Mouse (Mus musculus): ENCODE data around the gene Tmem179b. TPM values are rescaled to one million over a fixed set of nuclear protein-coding genes. Genes with fewer than 3 reads are reported as not detected.

Tmem179b gene
- polyA plus RNA-seq, 1 experiment = 88.4 TPM

DNA sequence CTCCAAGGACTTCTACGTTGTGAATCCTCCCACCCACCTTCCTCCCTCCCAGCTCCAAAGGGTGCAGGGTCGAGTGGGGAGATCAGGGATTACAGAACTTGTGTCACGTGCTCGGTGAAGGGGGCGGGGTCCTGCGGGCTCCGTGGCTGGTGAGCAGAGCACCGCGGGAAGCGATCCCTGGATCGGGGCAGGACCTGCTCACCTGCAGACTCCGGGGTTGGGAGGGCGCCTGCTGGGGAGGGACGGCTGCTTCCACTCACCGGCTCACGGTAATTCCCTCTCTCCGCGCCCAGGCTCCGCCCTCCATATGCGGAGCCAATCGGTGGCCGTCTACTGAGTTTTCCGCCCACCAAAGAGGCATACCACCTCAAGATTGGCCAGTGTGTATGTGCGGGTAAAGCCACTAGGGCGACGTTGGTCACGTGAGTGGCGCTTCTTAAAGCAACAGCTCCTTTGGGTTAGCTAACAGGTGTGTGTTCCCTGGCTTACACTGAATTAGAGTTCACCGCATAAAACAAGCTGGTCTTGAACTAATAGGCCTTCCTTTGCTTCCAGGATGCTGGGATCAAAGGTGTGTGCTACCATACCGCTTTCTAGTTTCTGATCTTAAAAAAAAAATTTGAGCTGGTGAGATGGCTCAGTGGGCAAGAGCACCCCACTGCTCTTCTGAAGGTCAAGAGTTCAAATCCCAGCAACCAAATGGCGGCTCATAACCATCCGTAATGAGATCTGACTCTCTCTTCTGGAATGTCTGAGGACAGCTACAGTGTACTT lies 11.9 kb upstream of the Tmem179b start, which contains the start of gene Taf6l:
TSS of gene Taf6l (minus strand) at position 410 of the 774 bp plus-strand sequence.
- DNase-seq (ENCODE audit: low spot score) = peak; percentile 79

- no peak for DNase-seq (ENCODE audit: low spot score)
Measured at GRCm38 (mm10) chr19:8774951-8775421, 719 bp upstream of the Tmem179b start.

DNA sequence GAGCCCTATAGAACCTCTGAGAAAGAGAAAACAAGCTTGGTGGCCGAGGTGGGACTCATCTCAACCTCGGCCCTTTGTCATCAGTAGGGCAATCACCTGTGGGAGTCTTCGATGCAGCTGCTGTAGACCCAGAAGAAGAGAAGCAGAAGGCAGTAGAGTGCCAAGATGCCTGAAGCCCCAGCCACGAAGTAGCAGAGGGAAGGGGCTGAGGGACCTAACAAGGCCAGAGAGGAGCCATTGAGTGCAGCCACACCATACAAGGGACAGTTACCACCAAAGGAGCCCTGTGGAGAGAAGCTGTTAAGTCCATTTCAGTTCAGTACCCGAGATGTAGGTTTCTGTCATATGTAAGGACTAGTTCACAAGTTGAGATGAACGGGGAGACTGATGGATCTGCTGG lies 858 bp downstream of the Tmem179b start:
- DNase-seq (ENCODE audit: low spot score) = no peak

DNA sequence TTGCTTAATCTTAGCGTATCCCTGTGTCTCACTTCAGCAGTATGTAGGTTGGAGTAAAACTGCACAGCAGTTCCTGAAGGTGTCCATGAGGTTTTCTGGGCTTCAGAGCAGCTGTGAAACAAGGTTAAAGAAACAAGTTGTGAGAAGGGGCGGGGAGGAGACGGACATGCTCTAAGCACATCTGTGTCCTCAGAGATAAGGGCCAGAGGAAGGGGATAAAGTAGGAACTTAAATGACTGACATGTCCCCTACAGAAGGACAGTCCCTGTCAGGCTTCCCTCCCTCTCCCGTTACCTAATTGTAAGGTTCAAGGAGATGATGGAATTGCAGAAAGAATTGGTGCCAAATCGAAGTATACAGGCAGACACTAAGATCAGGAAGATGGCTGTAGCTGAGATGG lies 1.3 kb downstream of the Tmem179b start:
- no peak for DNase-seq (ENCODE audit: low spot score)

DNA sequence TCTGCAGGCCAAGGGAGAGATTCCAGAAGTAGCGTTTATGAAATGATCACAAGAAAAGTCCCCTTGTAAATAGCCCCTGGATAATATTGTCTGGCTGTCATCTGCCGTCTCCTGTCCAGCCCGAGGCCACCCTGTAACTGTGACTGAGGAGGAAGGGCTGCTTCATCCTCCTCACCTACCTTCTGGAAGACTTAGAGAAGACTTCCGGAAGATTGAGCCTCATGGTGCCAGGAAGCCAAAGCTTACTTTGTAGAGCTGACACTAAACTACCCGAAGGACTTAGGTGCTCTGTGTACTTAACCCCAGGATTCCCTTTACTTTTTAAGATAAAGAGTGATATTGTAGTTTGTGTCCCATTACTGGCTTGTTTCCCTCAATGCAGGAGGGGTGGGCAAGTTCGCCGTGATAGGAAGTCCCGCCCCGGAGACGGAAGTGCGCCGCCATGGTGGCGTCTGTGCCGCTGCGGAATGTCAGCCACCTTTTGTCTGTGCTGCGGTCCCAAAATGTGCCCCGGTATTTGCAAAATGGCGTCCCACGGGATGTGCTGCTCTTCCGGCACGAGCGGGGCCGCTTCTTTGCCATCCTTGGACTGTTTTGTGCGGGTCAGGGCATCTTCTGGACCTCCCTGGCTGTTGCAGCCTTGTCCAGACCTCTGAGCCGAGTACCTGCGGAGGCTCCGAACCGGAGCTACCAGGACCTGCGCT lies 3.5 kb downstream of the Tmem179b start, which contains the start of gene Tmem223:
TSS of gene Tmem223 (plus strand) at position 430 of the 704 bp plus-strand sequence.
- peak; percentile 65 for DNase-seq (ENCODE audit: low spot score)

GRCm38 (mm10) chr19:8765562-8765961 lies 8.7 kb downstream of the Tmem179b start:
- DNase-seq (ENCODE audit: low spot score) = no peak

GRCm38 (mm10) chr19:8763276-8763675 lies 11.0 kb downstream of the Tmem179b start:
- DNase-seq (ENCODE audit: low spot score) = no peak

DNA sequence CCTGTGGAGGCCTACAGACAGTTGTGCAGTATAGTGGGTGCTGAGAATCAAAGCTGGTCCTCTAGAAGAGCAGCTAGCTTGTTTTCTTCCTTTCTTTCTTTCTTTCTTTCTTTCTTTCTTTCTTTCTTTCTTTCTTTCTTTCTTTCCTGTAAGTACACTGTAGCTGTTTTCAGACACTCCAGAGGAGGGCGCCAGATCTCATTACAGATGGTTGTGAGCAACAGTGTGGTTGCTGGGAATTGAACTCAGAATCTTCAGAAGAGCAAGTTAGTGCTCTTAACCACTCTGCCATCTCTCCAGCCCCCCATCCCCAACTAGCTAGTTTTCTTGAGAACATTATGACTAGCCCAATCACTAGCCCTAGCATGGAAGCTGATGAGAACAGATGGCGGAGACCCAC lies 13.5 kb downstream of the Tmem179b start:
- DNase-seq (ENCODE audit: low spot score) = no peak

- DNase-seq (ENCODE audit: low spot score) = no peak
Measured at GRCm38 (mm10) chr19:8758899-8759298, 15.4 kb downstream of the Tmem179b start.

DNA sequence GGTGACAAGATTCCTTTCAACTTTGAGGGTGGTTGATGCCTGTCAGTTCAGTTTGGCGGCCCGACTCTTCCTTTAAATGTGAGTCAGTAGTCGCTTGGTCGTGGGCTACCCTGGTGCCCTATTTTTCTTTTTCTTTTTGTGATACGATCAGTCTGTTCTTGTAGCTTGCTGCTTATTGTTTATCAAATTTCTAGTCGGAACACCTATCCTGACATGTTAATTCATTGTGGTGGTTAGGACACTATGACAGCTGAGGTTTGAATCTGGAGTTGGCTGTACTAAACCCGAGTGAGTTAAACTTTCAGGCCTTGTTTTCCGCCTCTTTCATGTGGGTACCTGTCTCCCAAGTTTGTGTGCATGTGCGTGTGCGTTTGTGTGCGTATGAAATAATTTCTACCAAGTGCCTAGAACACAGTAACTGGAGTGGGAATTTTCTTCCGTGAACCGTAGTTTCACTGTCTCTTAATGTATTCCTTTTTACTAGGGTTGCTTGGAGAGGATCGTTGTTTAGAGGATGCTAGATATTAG lies 16.7 kb downstream of the Tmem179b start:
- no peak for DNase-seq (ENCODE audit: low spot score)

GRCm38 (mm10) chr19:8756635-8757387 lies 17.5 kb downstream of the Tmem179b start, which contains the start of gene Nxf1:
Gene Nxf1, plus strand, starts transcription at chr19:8757073.
- DNase-seq (ENCODE audit: low spot score) = peak; percentile 91

DNA sequence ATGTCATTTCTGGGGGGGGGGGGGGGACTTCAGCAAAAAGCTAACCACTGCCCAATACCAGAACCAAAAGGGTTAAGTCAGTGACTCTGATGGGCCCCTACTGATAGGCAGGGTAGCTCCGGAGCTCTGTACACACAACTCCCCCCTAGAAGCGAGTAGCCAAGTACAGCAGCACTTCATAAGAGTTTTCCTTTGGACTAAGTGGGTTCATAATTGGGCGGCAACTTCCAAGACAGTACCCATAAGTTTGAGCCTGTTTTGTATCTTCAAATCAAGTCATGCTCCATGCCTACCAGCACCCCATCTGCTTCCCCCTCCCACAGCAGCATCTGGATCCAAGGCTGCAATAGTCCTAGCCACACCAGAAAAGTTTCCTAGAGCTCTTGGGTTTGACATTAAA lies 18.6 kb downstream of the Tmem179b start:
- no peak for DNase-seq (ENCODE audit: low spot score)

GRCm38 (mm10) chr19:8747368-8747767 lies 26.9 kb downstream of the Tmem179b start:
- DNase-seq (ENCODE audit: low spot score) = no peak

DNA sequence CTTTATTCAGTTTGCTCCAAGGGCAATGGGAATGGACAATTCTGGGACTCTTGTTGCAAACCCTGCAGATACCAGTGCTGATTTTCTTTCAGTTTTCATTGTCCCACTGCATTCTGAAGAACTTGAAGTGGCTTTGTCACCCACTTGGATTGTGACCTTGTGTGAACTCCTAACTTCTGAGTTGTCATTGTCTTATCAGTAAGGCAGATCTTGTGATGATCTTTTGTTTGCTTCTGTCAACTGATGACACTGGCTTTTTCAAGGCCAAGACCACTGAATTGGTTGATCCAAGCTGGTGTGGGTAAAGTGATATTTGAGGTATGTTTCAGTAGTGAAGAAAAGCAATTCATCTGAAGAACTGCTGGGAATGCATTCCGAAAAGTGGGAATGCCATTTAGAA lies 28.9 kb downstream of the Tmem179b start:
- no peak for DNase-seq (ENCODE audit: low spot score)

DNA sequence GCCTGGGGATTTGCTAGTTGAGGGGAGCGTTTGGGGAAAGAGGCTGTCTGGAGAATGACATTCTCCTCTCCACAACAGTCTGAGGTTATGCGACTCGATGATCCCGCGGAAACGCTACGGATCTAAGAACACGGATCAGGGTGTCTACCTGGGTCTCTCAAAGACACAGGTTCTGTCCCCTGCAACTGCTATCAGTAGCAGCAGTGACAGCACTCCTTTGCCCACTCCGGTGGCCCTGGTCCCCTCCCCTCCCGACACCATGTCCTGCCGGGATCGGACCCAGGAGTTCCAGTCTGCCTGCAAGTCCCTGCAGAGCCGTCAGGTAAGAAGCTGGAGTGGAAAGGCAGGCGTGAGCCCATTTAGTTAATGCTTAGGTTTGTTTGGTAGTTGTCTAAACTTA lies 32.1 kb downstream of the Tmem179b start:
- no peak for DNase-seq (ENCODE audit: low spot score)

DNA sequence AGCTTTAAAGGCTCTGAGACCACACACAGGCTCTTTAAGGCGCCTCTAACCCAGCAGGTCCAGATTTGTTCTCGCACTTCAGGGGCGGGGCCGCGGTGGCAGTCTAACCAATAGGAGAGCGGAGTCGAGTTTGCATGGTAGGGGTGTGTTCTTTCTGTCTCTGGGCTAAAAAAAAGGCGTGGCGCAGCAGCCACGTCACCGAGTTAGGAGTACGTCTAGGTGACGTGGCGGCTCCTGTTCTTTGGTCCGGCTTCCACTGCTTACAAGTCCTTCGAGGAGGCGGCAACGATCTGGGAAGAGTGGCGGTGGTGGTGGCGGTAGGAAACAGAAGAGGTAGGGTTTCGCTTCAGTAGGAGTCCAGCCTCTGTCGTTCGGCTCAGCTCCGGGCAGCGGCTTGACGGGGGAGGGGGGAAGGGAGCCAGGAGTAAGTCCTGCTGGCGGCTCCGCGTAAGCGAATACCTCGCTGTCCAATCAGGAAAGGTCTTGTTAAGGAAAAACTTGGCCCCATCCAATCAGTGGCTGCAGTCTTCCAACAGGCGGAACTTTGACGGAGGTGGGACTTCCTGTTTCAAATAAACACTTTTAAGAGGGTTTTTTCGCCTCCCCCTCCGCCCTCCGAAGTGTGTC lies 32.9 kb downstream of the Tmem179b start, which contains the start of gene Stx5a:
TSS of gene Stx5a (plus strand) at position 171 of the 627 bp plus-strand sequence.
- peak; percentile 89 for DNase-seq (ENCODE audit: low spot score)

DNA sequence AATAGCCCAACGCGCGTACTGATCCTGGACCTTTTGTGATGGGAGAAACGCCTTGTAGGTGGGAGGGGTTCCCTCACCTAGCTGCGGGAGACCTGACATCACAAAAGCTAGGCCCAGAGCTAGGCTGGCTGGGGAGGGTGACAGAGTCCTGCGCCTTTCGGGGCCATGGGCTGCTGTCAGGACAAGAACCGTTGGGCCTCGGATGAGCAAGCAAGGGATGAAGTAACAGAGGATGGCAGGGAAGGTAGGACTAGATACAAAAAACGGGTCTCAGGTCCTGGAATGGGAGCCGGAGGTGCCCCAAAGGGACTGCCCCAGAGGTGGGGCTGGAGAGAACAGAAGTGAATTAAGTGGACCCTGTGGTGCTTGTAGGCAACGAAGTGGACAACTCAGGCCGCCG lies 33.7 kb downstream of the Tmem179b start, which contains the start of gene 1700092M07Rik:
TSS of gene 1700092M07Rik (plus strand) at position 116 of the 400 bp plus-strand sequence.
- no peak for DNase-seq (ENCODE audit: low spot score)

DNA sequence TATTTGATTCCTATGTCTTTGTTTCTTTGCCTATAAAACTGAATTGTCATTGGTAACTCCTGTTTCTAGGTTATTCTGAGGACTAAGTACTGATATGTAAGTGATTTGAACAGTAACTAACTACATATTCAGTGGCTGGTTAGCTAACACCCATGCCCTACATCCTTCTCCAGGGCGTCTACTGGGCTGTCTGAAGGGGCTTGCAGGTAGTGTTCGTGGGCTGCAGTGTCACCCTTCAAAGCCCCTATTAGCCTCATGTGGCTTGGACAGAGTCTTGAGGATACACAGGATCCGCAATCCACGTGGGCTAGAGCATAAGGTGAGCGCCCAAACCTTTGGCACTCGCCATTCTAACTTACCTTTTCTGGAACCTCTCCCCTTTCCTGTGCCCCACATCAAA lies 34.6 kb downstream of the Tmem179b start:
- no peak for DNase-seq (ENCODE audit: low spot score)

DNA sequence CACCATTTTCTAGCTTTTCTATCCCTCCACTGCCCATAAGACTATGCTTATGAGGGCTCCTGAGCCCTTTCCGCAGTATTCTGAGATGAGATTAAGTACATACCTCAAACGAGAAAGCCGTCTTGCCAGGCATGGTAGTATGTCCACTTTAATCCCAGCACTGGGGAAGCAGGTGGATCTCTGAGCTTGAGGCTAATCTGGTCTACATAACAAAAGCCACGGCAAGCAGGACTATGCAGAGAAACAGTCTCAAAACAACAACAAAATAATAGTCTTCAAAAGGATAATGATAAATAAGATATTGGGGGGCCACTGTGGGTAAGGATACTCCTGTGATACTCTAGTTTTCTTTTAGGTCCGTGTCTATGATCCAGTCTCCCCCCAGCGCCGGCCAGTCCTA lies 35.4 kb downstream of the Tmem179b start:
- no peak for DNase-seq (ENCODE audit: low spot score)

GRCm38 (mm10) chr19:8736160-8736467 lies 38.2 kb downstream of the Tmem179b start:
- no peak for DNase-seq (ENCODE audit: low spot score)
